Mouse (Mus musculus): ENCODE measurements around the gene Naa80. TPM values are rescaled to one million over a fixed set of nuclear protein-coding genes. Genes with fewer than 3 reads are reported as not detected.
A peak's percentile ranks its signal among the peaks of the same experiment; 100 is the strongest.

Gene Naa80
- polyA plus RNA-seq, 2 experiments from 2014 or later: 16.6 to 21.7 TPM

GRCm38 (mm10) chr9:107598385-107598784, 19.7 kb downstream of the Naa80 start:
- ATAC-seq: no peak

- ATAC-seq: no peak
Measured at GRCm38 (mm10) chr9:107599433-107599832, 20.7 kb downstream of the Naa80 start.

GRCm38 (mm10) chr9:107599842-107600241, 21.2 kb downstream of the Naa80 start:
- ATAC-seq: no peak

- ATAC-seq: no peak
Measured at GRCm38 (mm10) chr9:107600745-107601144, 22.1 kb downstream of the Naa80 start.

GRCm38 (mm10) chr9:107601275-107601674, 22.6 kb downstream of the Naa80 start:
- no peak for ATAC-seq

GRCm38 (mm10) chr9:107602068-107602648, 23.5 kb downstream of the Naa80 start:
- peak; percentile 75 for ATAC-seq

- no peak for ATAC-seq
Measured at GRCm38 (mm10) chr9:107603251-107603650, 24.6 kb downstream of the Naa80 start.

- no peak for ATAC-seq
Measured at GRCm38 (mm10) chr9:107605041-107605661, 26.5 kb downstream of the Naa80 start.

- ATAC-seq: no peak
Measured at GRCm38 (mm10) chr9:107606591-107606990, 27.9 kb downstream of the Naa80 start.

GRCm38 (mm10) chr9:107607036-107607435, 28.3 kb downstream of the Naa80 start:
- no peak for ATAC-seq

GRCm38 (mm10) chr9:107607653-107608245, 29.1 kb downstream of the Naa80 start:
- no peak for ATAC-seq

- no peak for ATAC-seq
Measured at GRCm38 (mm10) chr9:107608741-107609432, 30.2 kb downstream of the Naa80 start, which contains the start of gene Sema3b. Gene Sema3b (minus strand): TSS chr9:107609229.

GRCm38 (mm10) chr9:107609433-107609830, 30.7 kb downstream of the Naa80 start:
- ATAC-seq: no peak

GRCm38 (mm10) chr9:107611456-107612190, 32.9 kb downstream of the Naa80 start:
- ATAC-seq: no peak

- ATAC-seq: peak; percentile 87
Measured at GRCm38 (mm10) chr9:107612191-107612944, 33.7 kb downstream of the Naa80 start.

- no peak for ATAC-seq
Measured at GRCm38 (mm10) chr9:107612945-107613569, 34.4 kb downstream of the Naa80 start.

- no peak for ATAC-seq
Measured at GRCm38 (mm10) chr9:107615035-107615434, 36.3 kb downstream of the Naa80 start.

GRCm38 (mm10) chr9:107617461-107617860, 38.8 kb downstream of the Naa80 start:
- ATAC-seq: no peak

- ATAC-seq: no peak
Measured at GRCm38 (mm10) chr9:107618098-107618497, 39.4 kb downstream of the Naa80 start.

GRCm38 (mm10) chr9:107618778-107619545, 40.3 kb downstream of the Naa80 start:
- no peak for ATAC-seq

GRCm38 (mm10) chr9:107619546-107619879, 40.8 kb downstream of the Naa80 start:
- ATAC-seq: no peak
